Mouse (Mus musculus) liver, embryonic 18 days (tissue): ENCODE data around the gene Serpinb9d. TPM values are rescaled to one million over a fixed set of nuclear protein-coding genes. Genes with fewer than 3 reads are reported as not detected.

ENCODE experiments used
- polyA plus RNA-seq: library from polyadenylated mRNA; depleted of rRNA; stranded (reverse); fragments of >200 nt; gene quantifications from 2 replicates; pipeline ENCODE4 v1.2.3, GENCODE M21; 2012; rRNA removed

Serpinb9d gene
- not detected in 2 replicates for polyA plus RNA-seq

DNA sequence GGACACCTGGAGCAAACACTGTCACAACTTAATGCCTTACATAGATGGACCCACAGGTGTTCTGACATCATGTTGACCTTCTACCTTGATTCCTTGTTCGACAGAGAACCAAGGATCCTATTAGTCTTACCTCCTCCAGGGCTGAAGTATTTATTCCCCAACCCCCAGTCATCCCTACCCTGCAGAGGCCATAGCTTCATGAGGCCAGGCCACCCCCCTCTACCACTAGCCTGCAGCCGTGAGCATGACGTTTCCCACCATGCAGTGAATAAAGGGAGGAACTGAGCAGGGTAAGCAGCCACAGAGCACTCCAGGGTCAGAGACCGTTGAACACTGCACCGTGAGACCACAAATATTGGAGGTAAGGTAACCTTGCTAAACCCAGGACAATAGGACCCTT is at the start of gene Serpinb9d:
Serpinb9d (plus strand) TSS at position 301 of the 400 bp plus-strand sequence.

DNA sequence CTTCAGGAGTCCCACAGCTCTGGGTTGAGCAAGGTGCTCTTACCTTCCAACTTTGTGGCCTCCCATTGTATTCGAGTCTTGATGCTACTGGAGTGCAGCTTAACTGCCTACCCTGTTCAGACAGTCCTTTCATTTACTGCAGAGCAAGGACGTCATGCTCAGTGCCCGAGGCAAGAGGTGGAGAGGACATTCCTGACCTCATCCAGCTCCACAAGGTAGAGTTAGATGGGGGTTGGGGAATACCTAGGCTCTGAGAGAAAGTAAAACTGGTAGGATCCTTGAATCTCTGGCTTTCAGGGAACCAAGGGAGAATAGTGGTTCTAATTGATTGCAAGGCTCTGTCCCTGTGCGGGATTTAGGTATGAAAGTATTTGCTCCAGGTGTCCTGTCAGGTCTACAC is 33.1 kb upstream of the Serpinb9d start, which contains the start of gene Serpinb9c:
Serpinb9c (minus strand) TSS at position 101 of the 400 bp plus-strand sequence.

DNA sequence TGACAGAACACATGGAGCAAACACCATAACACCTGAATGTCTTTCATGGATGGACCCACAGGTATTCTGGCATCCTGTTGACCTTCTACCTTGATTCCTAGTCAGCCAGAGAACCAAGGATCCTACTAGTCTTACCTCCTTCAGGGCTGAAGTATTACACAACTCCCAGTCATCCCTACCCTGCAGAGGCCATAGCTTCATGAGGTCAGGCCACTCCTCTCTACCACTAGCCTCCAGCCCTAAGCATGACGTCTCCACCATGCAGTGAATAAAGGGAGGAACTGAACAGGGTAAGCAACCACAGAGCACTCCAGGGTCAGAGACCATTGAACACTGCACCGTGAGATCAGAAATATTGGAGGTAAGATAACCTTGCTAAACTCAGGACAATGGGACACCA is 56.6 kb downstream of the Serpinb9d start, which contains the start of gene Serpinb9e:
Serpinb9e (plus strand) TSS at position 301 of the 400 bp plus-strand sequence.

Other genes starting within 250 kb of the Serpinb9d start
- 2.7 and 3.5 TPM in 2 replicates for gene Serpinb6b, start 227.8 kb upstream of the Serpinb9d start, polyA plus RNA-seq
- 1.3 and 1.7 TPM in 2 replicates for gene Serpinb9, start 189.7 kb upstream of the Serpinb9d start, polyA plus RNA-seq
- 0.02 and 0.04 TPM in 2 replicates for gene Serpinb9b, start 165.5 kb upstream of the Serpinb9d start, polyA plus RNA-seq
- 0.02 TPM in 1 of 2 replicates, not detected in the other for gene Serpinb1b, start 114.4 kb upstream of the Serpinb9d start, polyA plus RNA-seq
- gene Serpinb9c, start 33.2 kb upstream of the Serpinb9d start, polyA plus RNA-seq = not detected in 2 replicates
- gene Serpinb9e, start 56.7 kb downstream of the Serpinb9d start, polyA plus RNA-seq = 0.01 TPM in 1 of 2 replicates, not detected in the other
- not detected in 2 replicates for gene Serpinb9f, start 131.1 kb downstream of the Serpinb9d start, polyA plus RNA-seq
- gene Gm11397, start 202.8 kb downstream of the Serpinb9d start, polyA plus RNA-seq = not detected in 2 replicates